Mouse (Mus musculus): ENCODE data around the gene Hmga2.

DNA sequence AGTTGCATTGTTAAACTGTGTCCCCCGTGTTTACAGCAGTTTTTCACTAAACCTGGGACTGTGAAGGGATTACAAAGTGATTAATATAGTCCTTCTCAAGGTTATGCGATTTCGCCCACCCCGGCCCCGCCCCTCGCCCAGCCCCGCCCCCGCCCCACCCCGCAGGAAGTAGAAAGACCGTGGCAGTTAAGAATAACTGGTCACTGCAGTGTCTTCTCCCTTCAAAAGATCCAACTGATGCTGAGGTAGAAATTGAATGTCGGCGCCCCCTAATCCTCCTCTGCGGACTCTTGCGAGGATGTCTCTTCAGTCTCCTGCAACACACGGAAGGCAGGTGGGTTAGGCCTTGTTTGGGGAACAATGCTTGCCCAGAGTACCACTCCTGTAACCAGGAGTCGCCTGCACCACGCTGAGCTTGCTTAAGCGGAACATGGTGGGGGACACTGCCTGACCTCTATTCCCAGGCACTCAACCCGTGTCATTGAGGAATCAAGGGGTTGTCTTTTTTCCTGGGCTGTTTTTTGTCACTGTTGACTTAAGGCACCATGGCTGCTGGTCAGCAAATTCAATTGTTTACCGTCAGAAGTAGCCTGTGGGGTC is 112.2 kb downstream of the Hmga2 start:
- TF ChIP-seq MAFK (IDR thresholded peaks at IDR 0.05; ENCODE audit: insufficient read depth, low read depth, low read length) (no peak), HCFC1 (IDR thresholded peaks at IDR 0.05; ENCODE audit: borderline replicate concordance, insufficient read depth, low read length) (no peak), ZNF384 (IDR thresholded peaks at IDR 0.05; ENCODE audit: low read depth, low read length) (no peak), ZC3H11A (IDR thresholded peaks at IDR 0.05; ENCODE audit: borderline replicate concordance, low read depth, low read length) (no peak)

Measured in ES-E14 (cell line).